Mouse (Mus musculus): ENCODE measurements around the gene Gaa. TPM values are rescaled to one million over a fixed set of nuclear protein-coding genes. Genes with fewer than 3 reads are reported as not detected.

The Gaa gene
- polyA plus RNA-seq, 1 experiment from 2014 or later: 32.0 TPM

GRCm38 (mm10) chr11:119298917-119299316 lies 31.2 kb downstream of the Gaa start:
- Histone ChIP-seq H3K9me3 (replicated peaks) (no peaks in the 10 kb centered on the region), H3K4me3 (peak overlapping the region; percentile 94), H3K4me1 (peaks cover 30% of the 10 kb centered on the region), H3K27ac (replicated peaks) (peak overlapping the region; percentile 95), H3K27me3 (ENCODE audit: low read depth, poor library complexity, severe bottlenecking) (no peaks in the 10 kb centered on the region), H3K36me3 (peaks cover 45% of the 10 kb centered on the region)
- DNase-seq (ENCODE audit: low spot score): no peak
- WGBS: 18% methylated on average over 7 of the region's 7 CpGs

GRCm38 (mm10) chr11:119299391-119300245 lies 31.9 kb downstream of the Gaa start, which contains the start of gene Eif4a3:
Eif4a3 (minus strand) TSS chr11:119300089.
- H3K4me1 ChIP-seq: peaks cover 30% of the 10 kb centered on the region
- H3K4me3 ChIP-seq: peak within 1 kb of the TSS; percentile 94
- peaks cover 3% of the 10 kb centered on the region; the same call in 1 of the 2 replicates for H3K27me3 ChIP-seq (ENCODE audit: low read depth, poor library complexity, severe bottlenecking)
- peak within 1 kb of the TSS; percentile 95 for H3K27ac ChIP-seq (replicated peaks)
- WGBS: under 1% methylated on average over 89 of the region's 89 CpGs
- no peaks in the 10 kb centered on the region for H3K9me3 ChIP-seq (replicated peaks)
- peak; percentile 98 for DNase-seq (ENCODE audit: low spot score)
- peaks cover 38% of the 10 kb centered on the region for H3K36me3 ChIP-seq

- Histone ChIP-seq H3K4me1 (peaks cover 36% of the 10 kb centered on the region), H3K27ac (replicated peaks) (peak overlapping the region; percentile 95), H3K27me3 (ENCODE audit: low read depth, poor library complexity, severe bottlenecking) (peaks cover 9% of the 10 kb centered on the region; the same call in 1 of the 2 replicates), H3K9me3 (replicated peaks) (no peaks in the 10 kb centered on the region), H3K36me3 (peaks cover 31% of the 10 kb centered on the region), H3K4me3 (peak overlapping the region; percentile 94)
- DNase-seq (ENCODE audit: low spot score): no peak
- 1% methylated on average over 31 of the region's 31 CpGs for WGBS
These were observed 32.7 kb downstream of the Gaa start for GRCm38 (mm10) chr11:119300246-119300935.

GRCm38 (mm10) chr11:119300986-119301385 lies 33.3 kb downstream of the Gaa start:
- Histone ChIP-seq H3K4me1 (peaks cover 38% of the 10 kb centered on the region), H3K9me3 (replicated peaks) (no peaks in the 10 kb centered on the region), H3K36me3 (peaks cover 25% of the 10 kb centered on the region), H3K27me3 (ENCODE audit: low read depth, poor library complexity, severe bottlenecking) (peaks cover 9% of the 10 kb centered on the region; the same call in 1 of the 2 replicates), H3K4me3 (peak overlapping the region; percentile 94), H3K27ac (replicated peaks) (peak overlapping the region; percentile 95)
- no peak for DNase-seq (ENCODE audit: low spot score)
- 41% methylated on average over 2 of the region's 2 CpGs for WGBS

- Histone ChIP-seq H3K4me3 (no peak overlapping the region), H3K36me3 (no peaks in the 10 kb centered on the region), H3K4me1 (peaks cover 42% of the 10 kb centered on the region), H3K9me3 (replicated peaks) (no peaks in the 10 kb centered on the region), H3K27ac (replicated peaks) (no peak overlapping the region), H3K27me3 (ENCODE audit: low read depth, poor library complexity, severe bottlenecking) (peaks cover 27% of the 10 kb centered on the region)
- peak; percentile 57 for DNase-seq (ENCODE audit: low spot score)
- WGBS: 44% methylated on average over 16 of the region's 16 CpGs
These were observed 37.4 kb downstream of the Gaa start for GRCm38 (mm10) chr11:119304904-119305712.

- H3K9me3 ChIP-seq (replicated peaks): no peaks in the 10 kb centered on the region
These were observed 39.3 kb downstream of the Gaa start for GRCm38 (mm10) chr11:119306762-119307657.

GRCm38 (mm10) chr11:119307658-119307867 lies 39.9 kb downstream of the Gaa start, which contains the start of gene Card14:
Card14 (plus strand) TSS chr11:119307768.
- DNase-seq (ENCODE audit: low spot score): no peak
- Histone ChIP-seq H3K36me3 (no peaks in the 10 kb centered on the region), H3K4me1 (peaks cover 29% of the 10 kb centered on the region), H3K27me3 (ENCODE audit: low read depth, poor library complexity, severe bottlenecking) (peaks cover 28% of the 10 kb centered on the region), H3K27ac (replicated peaks) (no peak within 1 kb of the TSS), H3K9me3 (replicated peaks) (no peaks in the 10 kb centered on the region), H3K4me3 (no peak within 1 kb of the TSS)
- WGBS: 69% methylated on average over 1 of the region's 1 CpGs

More at GRCm38 (mm10) chr11:119306762-119307657, 39.3 kb downstream of the Gaa start:
- H3K27me3 ChIP-seq (ENCODE audit: low read depth, poor library complexity, severe bottlenecking): peaks cover 28% of the 10 kb centered on the region
- WGBS: 71% methylated on average over 13 of the region's 13 CpGs
- peaks cover 29% of the 10 kb centered on the region for H3K4me1 ChIP-seq
- H3K36me3 ChIP-seq: no peaks in the 10 kb centered on the region
- no peak overlapping the region for H3K27ac ChIP-seq (replicated peaks)
- no peak overlapping the region for H3K4me3 ChIP-seq
- no peak for DNase-seq (ENCODE audit: low spot score)

GRCm38 (mm10) chr11:119307916-119308315 lies 40.2 kb downstream of the Gaa start:
- Histone ChIP-seq H3K4me3 (no peak overlapping the region), H3K27me3 (ENCODE audit: low read depth, poor library complexity, severe bottlenecking) (peaks cover 28% of the 10 kb centered on the region), H3K9me3 (replicated peaks) (no peaks in the 10 kb centered on the region), H3K36me3 (no peaks in the 10 kb centered on the region), H3K4me1 (peaks cover 29% of the 10 kb centered on the region), H3K27ac (replicated peaks) (no peak overlapping the region)
- no peak for DNase-seq (ENCODE audit: low spot score)
- 37% methylated on average over 11 of the region's 11 CpGs for WGBS

GRCm38 (mm10) chr11:119310621-119311020 lies 42.9 kb downstream of the Gaa start:
- H3K27me3 ChIP-seq (ENCODE audit: low read depth, poor library complexity, severe bottlenecking): peaks cover 18% of the 10 kb centered on the region; the same call in 1 of the 2 replicates
- peaks cover 22% of the 10 kb centered on the region for H3K4me1 ChIP-seq

GRCm38 (mm10) chr11:119314252-119314936 lies 46.7 kb downstream of the Gaa start:
- no peak overlapping the region for H3K4me3 ChIP-seq
- no peaks in the 10 kb centered on the region for H3K9me3 ChIP-seq (replicated peaks)
- H3K36me3 ChIP-seq: no peaks in the 10 kb centered on the region
- H3K27me3 ChIP-seq (ENCODE audit: low read depth, poor library complexity, severe bottlenecking): 0 out of 2 replicates have a peak, but pooled peaks cover 6% of the 10 kb centered on the region
- no peak overlapping the region for H3K27ac ChIP-seq (replicated peaks)
- 84% methylated on average over 17 of the region's 17 CpGs for WGBS
- no peak for DNase-seq (ENCODE audit: low spot score)
- H3K4me1 ChIP-seq: no peaks in the 10 kb centered on the region

More at GRCm38 (mm10) chr11:119310621-119311020, 42.9 kb downstream of the Gaa start:
- Histone ChIP-seq H3K9me3 (replicated peaks) (no peaks in the 10 kb centered on the region), H3K36me3 (no peaks in the 10 kb centered on the region), H3K4me3 (no peak overlapping the region), H3K27ac (replicated peaks) (no peak overlapping the region)
- WGBS: 18% methylated on average over 10 of the region's 10 CpGs
- no peak for DNase-seq (ENCODE audit: low spot score)

- Histone ChIP-seq H3K36me3 (no peaks in the 10 kb centered on the region), H3K27ac (replicated peaks) (no peak overlapping the region), H3K9me3 (replicated peaks) (no peaks in the 10 kb centered on the region), H3K4me3 (no peak overlapping the region), H3K27me3 (ENCODE audit: low read depth, poor library complexity, severe bottlenecking) (no peaks in the 10 kb centered on the region), H3K4me1 (no peaks in the 10 kb centered on the region)
- DNase-seq (ENCODE audit: low spot score): no peak
- WGBS: 91% methylated on average over 4 of the region's 4 CpGs
These were observed 49.0 kb downstream of the Gaa start for GRCm38 (mm10) chr11:119316720-119317119.

Measured in midbrain, embryonic 10.5 days (tissue).